Mouse (Mus musculus) midbrain, embryonic 11.5 days (tissue): ENCODE results near the gene Prkab2. TPM values are rescaled to one million over a fixed set of nuclear protein-coding genes. Genes with fewer than 3 reads are reported as not detected.
A peak's percentile ranks its signal among the peaks of the same experiment; 100 is the strongest.

Experiments used
- ATAC-seq: fragments of 200-750 bp; cut with Nextera tagmentation; 2 replicates; pipeline ENCODE4 v1.8.0; 2017; ENCODE audit warnings: moderate TSS enrichment, moderate library complexity; ENCODE audit not compliant: low FRiP score
- DNase-seq: peaks from one replicate; pipeline ENCODE4 v3.0.0; 2015; ENCODE audit warnings: low spot score; ENCODE audit errors: missing footprints
- H3K27ac ChIP-seq: fragments of 300-500 bp; sonication (generic); 2 replicates; pipeline ENCODE4 v1.5.1; 2014; ENCODE audit warnings: low read depth, low read length
- H3K27me3 ChIP-seq: fragments of 300-500 bp; sonication (generic); 2 replicates; pipeline ENCODE4 v1.6.1; 2014; ENCODE audit warnings: mild to moderate bottlenecking, low read length, moderate library complexity, mixed read lengths; ENCODE audit not compliant: control insufficient read depth, insufficient read depth
- H3K36me3 ChIP-seq: fragments of 300-500 bp; sonication (generic); 2 replicates; pipeline ENCODE4 v1.6.1; 2014; ENCODE audit warnings: mild to moderate bottlenecking, low read length, moderate library complexity, mixed read lengths; ENCODE audit not compliant: control insufficient read depth, insufficient read depth
- H3K4me1 ChIP-seq: fragments of 300-500 bp; sonication (generic); 2 replicates; pipeline ENCODE4 v1.6.1; 2014; ENCODE audit warnings: low read length; ENCODE audit not compliant: control insufficient read depth, insufficient read depth
- H3K4me2 ChIP-seq: fragments of 300-500 bp; sonication (generic); 2 replicates; pipeline ENCODE4 v1.6.1; 2014; ENCODE audit warnings: mild to moderate bottlenecking, moderate library complexity
- H3K4me3 ChIP-seq: fragments of 300-500 bp; sonication (generic); 2 replicates; pipeline ENCODE4 v1.5.1; 2014; ENCODE audit warnings: low read depth, low read length
- H3K9ac ChIP-seq: fragments of 300-500 bp; sonication (generic); 2 replicates; pipeline ENCODE4 v1.6.1; 2014; ENCODE audit warnings: low read length
- H3K9me3 ChIP-seq: fragments of 300-500 bp; sonication (generic); 2 replicates; pipeline ENCODE4 v1.6.1; 2016; ENCODE audit warnings: low read length; ENCODE audit not compliant: control insufficient read depth
- WGBS: fragments of 180-500 bp; shearing (Covaris S2); extraction: QIAGEN DNeasy Blood & Tissue Kit; methylation state at CpG from one replicate; pipeline ENCODE4 v1.1.7; 2014; 5-methylcytosine and 5-hydroxymethylcytosine counted together
- polyA plus RNA-seq: library from polyadenylated mRNA; unstranded; fragments of >200 nt; fragmentation: Nextera tagmentation; extraction: Ambion mirVana; gene quantifications from 2 replicates; pipeline ENCODE4 v1.2.1, GENCODE M21; 2014

Prkab2 gene
- 6.4 and 6.9 TPM in 2 replicates for polyA plus RNA-seq

- 3% methylated on average over 49 of the region's 51 CpGs for WGBS
- ATAC-seq: peak; percentile 98
- peak within 1 kb of the TSS; percentile 76 for H3K4me2 ChIP-seq
These were observed at the start of gene Prkab2 for GRCm38 (mm10) chr3:97657655-97658411. Gene Prkab2 (plus strand): TSS chr3:97658193.

GRCm38 (mm10) chr3:97609201-97609844, 48.7 kb upstream of the Prkab2 start:
- 5% methylated on average over 20 of the region's 20 CpGs for WGBS
- DNase-seq (no peak), ATAC-seq (no peak; the same call in 1 of the 2 replicates)
- Histone ChIP-seq H3K27ac (peak overlapping the region; percentile 72), H3K4me3 (peak overlapping the region; percentile 68), H3K27me3 (no peaks in the 10 kb centered on the region), H3K36me3 (no peaks in the 10 kb centered on the region), H3K4me2 (peak overlapping the region; percentile 58), H3K9ac (peak overlapping the region; percentile 90), H3K9me3 (no peaks in the 10 kb centered on the region), H3K4me1 (peaks cover 3% of the 10 kb centered on the region; the same call in 1 of the 2 replicates)

More at GRCm38 (mm10) chr3:97657655-97658411, at the start of gene Prkab2:
- no peaks in the 10 kb centered on the region for H3K27me3 ChIP-seq
- no peaks in the 10 kb centered on the region; the same call in 1 of the 2 replicates for H3K9me3 ChIP-seq
- peaks cover 10% of the 10 kb centered on the region for H3K4me1 ChIP-seq
- H3K9ac ChIP-seq: peak within 1 kb of the TSS; percentile 74
- peak within 1 kb of the TSS; percentile 83 for H3K4me3 ChIP-seq
- peak; percentile 100 for DNase-seq
- H3K27ac ChIP-seq: no peak within 1 kb of the TSS
- H3K36me3 ChIP-seq: no peaks in the 10 kb centered on the region

- DNase-seq (peak; percentile 100), ATAC-seq (peak; percentile 95)
- peak within 1 kb of the TSS; percentile 68 for H3K4me3 ChIP-seq
- H3K27ac ChIP-seq: peak within 1 kb of the TSS; percentile 72
- no peaks in the 10 kb centered on the region for H3K27me3 ChIP-seq
- peaks cover 3% of the 10 kb centered on the region; the same call in 1 of the 2 replicates for H3K4me1 ChIP-seq
- peak within 1 kb of the TSS; percentile 90 for H3K9ac ChIP-seq
- under 1% methylated on average over 50 of the region's 56 CpGs for WGBS
- no peaks in the 10 kb centered on the region for H3K36me3 ChIP-seq
- H3K9me3 ChIP-seq: no peaks in the 10 kb centered on the region
- H3K4me2 ChIP-seq: peak within 1 kb of the TSS; percentile 58
These were observed 48.1 kb upstream of the Prkab2 start, which contains the start of gene Chd1l for GRCm38 (mm10) chr3:97609845-97610410. Gene Chd1l (minus strand): TSS chr3:97610203.

GRCm38 (mm10) chr3:97611021-97611420, 47.0 kb upstream of the Prkab2 start:
- Histone ChIP-seq H3K36me3 (no peaks in the 10 kb centered on the region), H3K27ac (no peak overlapping the region), H3K4me2 (no peak overlapping the region), H3K9me3 (no peaks in the 10 kb centered on the region), H3K4me3 (no peak overlapping the region), H3K9ac (no peak overlapping the region), H3K27me3 (no peaks in the 10 kb centered on the region), H3K4me1 (peaks cover 3% of the 10 kb centered on the region; the same call in 1 of the 2 replicates)
- WGBS: 94% methylated on average over 6 of the region's 6 CpGs
- DNase-seq (no peak), ATAC-seq (no peak)

- H3K4me3 ChIP-seq: no peak overlapping the region
- H3K9me3 ChIP-seq: no peaks in the 10 kb centered on the region
- H3K36me3 ChIP-seq: no peaks in the 10 kb centered on the region
These were observed 42.8 kb upstream of the Prkab2 start for GRCm38 (mm10) chr3:97615154-97615553.

GRCm38 (mm10) chr3:97615933-97616332, 42.1 kb upstream of the Prkab2 start:
- no peaks in the 10 kb centered on the region for H3K9me3 ChIP-seq
- H3K4me2 ChIP-seq: no peak overlapping the region
- no peak for DNase-seq
- H3K27ac ChIP-seq: no peak overlapping the region
- no peaks in the 10 kb centered on the region for H3K36me3 ChIP-seq
- H3K27me3 ChIP-seq: no peaks in the 10 kb centered on the region
- 86% methylated on average over 4 of the region's 4 CpGs for WGBS
- H3K4me3 ChIP-seq: no peak overlapping the region
- ATAC-seq: no peak
- no peak overlapping the region for H3K9ac ChIP-seq
- no peaks in the 10 kb centered on the region for H3K4me1 ChIP-seq

More at GRCm38 (mm10) chr3:97615154-97615553, 42.8 kb upstream of the Prkab2 start:
- Histone ChIP-seq H3K27me3 (no peaks in the 10 kb centered on the region), H3K27ac (no peak overlapping the region), H3K4me2 (no peak overlapping the region), H3K4me1 (no peaks in the 10 kb centered on the region), H3K9ac (no peak overlapping the region)
- 43% methylated on average over 1 of the region's 1 CpGs for WGBS
- ATAC-seq (no peak), DNase-seq (no peak)

- Histone ChIP-seq H3K4me1 (no peaks in the 10 kb centered on the region), H3K4me3 (no peak overlapping the region), H3K36me3 (no peaks in the 10 kb centered on the region), H3K27ac (no peak overlapping the region), H3K4me2 (no peak overlapping the region), H3K9me3 (no peaks in the 10 kb centered on the region), H3K9ac (no peak overlapping the region), H3K27me3 (no peaks in the 10 kb centered on the region)
- 96% methylated on average over 18 of the region's 19 CpGs for WGBS
- DNase-seq (no peak), ATAC-seq (no peak)
These were observed 40.7 kb upstream of the Prkab2 start for GRCm38 (mm10) chr3:97617091-97617825.

GRCm38 (mm10) chr3:97617899-97618298, 40.1 kb upstream of the Prkab2 start:
- Histone ChIP-seq H3K36me3 (no peaks in the 10 kb centered on the region), H3K4me2 (no peak overlapping the region), H3K4me1 (no peaks in the 10 kb centered on the region), H3K4me3 (no peak overlapping the region), H3K9ac (no peak overlapping the region), H3K27ac (no peak overlapping the region), H3K9me3 (no peaks in the 10 kb centered on the region), H3K27me3 (no peaks in the 10 kb centered on the region)
- DNase-seq (no peak), ATAC-seq (no peak)
- WGBS: 91% methylated on average over 8 of the region's 8 CpGs
